Mouse (Mus musculus) layer of hippocampus, adult 9-10 months (tissue): Measurements from ENCODE around the gene Olfr961.

Experiments
- DNase-seq: peaks from one replicate; pipeline ENCODE4 v3.0.0; 2022; ENCODE audit warnings: low spot score

Olfr961 gene

GRCm38 (mm10) chr9:39644785-39645184, at the start of gene Olfr961:
Gene Olfr961, plus strand, starts transcription at chr9:39645085.
- no peak for DNase-seq

GRCm38 (mm10) chr9:39602536-39603332, 42.2 kb upstream of the Olfr961 start:
- no peak for DNase-seq

- DNase-seq, result no peak
Observed at GRCm38 (mm10) chr9:39603333-39603845, 41.5 kb upstream of the Olfr961 start.

DNA sequence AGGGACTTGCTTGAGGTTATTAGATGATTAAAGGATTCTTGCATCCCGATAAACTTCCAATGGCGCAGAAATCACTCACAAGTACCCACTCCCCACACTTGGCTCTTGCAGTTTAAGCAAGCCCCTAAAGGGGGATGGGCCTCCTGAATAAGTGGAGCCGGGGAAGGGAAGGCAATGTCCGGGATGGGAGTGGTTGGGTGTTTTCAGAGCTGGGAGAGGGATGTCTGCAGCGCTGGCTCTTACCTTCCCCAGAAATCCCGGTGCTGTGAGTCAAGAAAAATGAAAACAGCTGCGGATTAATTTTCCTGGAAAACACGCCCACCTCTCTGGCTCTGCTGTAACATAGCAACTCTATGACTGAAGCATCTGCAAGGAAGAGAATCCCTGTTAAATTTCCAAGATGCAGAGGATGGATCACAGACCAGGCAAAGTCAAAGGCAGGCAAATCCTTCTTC, 40.9 kb upstream of the Olfr961 start, which contains the start of gene AW551984:
AW551984 (minus strand) TSS at position 405 of the 455 bp plus-strand sequence.
- DNase-seq, result no peak

- DNase-seq, result no peak
Observed at GRCm38 (mm10) chr9:39608497-39608896, 36.4 kb upstream of the Olfr961 start.

- DNase-seq, result no peak
Observed at GRCm38 (mm10) chr9:39610355-39610754, 34.5 kb upstream of the Olfr961 start, which contains the start of gene Olfr148. Gene Olfr148, plus strand, starts transcription at chr9:39610655.

DNA sequence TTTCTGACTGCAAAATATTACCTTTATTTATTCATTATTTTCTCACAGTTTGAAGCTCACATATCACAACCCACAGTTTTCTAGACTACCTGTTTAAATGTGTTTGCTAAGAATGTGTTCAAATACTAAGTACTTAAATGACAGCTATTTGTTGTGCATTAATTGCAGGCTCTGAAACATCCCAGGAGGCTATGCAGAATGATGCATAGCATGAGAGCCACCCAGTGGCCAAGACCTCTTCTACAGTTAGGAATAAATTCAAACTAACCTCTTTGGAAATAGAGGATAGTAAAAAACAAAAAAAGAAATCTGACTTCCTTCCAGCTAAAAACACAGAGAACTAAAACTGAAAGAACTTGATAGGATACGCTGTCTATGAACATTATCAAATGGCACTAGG, 32.9 kb upstream of the Olfr961 start:
- DNase-seq, result no peak

DNA sequence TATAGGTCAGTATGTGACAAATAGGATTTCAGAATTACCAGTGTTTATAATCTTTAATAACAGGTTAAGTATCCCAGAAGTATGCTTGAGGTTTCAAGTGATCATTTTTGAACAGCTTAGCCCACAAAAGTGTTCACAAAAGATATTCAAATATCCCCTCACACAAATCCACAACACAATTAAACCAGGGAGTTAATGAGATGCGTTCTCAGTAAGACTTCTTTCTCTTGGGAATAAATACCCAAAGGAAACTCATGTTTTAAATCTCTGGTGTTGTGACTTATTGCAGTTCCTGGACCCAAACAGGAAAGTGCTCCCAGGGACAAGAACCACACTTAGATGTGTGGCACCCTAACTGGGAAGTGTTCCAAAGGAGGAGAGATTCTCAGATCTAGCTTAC, 23.8 kb upstream of the Olfr961 start, which contains the start of gene Olfr960:
Olfr960 (plus strand) TSS at position 301 of the 400 bp plus-strand sequence.
- no peak for DNase-seq

- no peak for DNase-seq
Observed at GRCm38 (mm10) chr9:39623783-39624182, 21.1 kb upstream of the Olfr961 start.

DNA sequence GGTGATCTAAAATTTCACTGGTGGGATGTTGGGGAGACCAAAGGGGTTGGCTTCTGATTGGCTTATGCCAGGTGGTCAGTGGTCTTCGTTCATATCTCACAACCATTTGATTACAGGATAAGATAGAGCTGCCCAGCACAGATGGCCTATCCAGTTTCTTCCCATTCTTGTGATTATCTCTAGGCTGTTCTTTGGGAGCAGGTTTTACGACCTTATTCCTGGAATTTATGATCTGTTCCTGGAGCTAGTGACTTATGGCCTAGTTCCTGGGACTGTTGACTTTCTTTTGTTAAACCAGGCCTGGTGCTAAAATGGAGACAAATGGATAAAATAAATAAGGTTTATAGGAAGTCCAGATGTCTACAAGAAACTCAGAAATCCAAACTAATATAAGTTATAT, 20.2 kb upstream of the Olfr961 start:
- DNase-seq, result no peak

DNA sequence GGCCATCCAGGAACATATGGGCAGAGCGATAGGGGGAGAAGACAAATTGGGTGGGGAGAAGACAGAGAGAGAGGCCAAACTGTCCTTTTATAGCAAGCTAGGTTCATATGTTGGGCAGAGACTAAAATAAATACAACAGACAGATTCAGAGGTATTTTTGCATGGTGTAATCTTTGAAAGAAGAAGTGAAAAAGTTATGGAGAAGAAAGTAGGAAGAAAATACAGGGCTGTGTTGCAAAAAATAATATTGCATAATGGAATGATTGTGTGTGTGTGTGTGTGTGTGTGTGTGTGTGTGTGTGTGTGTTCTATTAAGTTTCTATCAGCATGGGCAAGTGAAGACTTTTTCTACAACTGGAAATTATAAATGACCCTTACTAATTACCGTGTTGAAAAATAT, 15.8 kb upstream of the Olfr961 start:
- no peak for DNase-seq

DNA sequence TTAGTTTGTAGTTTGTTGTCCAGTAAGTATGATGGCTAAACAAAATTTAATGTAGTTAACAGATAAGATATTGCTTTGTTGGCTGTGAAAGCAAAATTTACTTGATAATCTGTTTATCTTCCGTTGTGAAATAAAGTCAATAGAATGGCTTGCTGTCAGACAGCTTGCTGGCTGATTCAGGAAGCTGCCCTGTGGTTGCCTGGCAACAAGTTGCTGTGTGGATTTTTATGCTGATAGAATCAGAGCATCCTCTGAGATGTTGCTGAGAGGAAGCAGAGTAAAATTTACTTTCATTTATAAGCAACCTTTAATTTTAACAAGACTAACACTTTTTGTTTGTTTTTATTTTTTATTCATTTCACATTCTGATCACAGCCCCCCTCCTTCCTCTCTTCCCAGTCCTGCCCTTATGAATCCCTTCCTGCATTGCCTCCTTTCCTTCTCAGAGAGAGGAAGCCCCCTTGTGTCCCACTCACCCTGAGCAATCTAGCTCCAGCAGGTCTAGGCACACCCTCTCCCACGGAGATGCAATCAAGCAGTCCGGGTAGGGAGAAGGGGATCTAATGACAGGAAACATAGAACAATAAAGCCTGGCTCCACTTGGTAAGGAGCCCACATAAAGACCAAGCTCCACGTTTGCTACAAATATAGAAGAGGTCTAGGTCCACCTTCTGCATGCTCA, 10.8 kb upstream of the Olfr961 start:
- peak; percentile 18 for DNase-seq

DNA sequence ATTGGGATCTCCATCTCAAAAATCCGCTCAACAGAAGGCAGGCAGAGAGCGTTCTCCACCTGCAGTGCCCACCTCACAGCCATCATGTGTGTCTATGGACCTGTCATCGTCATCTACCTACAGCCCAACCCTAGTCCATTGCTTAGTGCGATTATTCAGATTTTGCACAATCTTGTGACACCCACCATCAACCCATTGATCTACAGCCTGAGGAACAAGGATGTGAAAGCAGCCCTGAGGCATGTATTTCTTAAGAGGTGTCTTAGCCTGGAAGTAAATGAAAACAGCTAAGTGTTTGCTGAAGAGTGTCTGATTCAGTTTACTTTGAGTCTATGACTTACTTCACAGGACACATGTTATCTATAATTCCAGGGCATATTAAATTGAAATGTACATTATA, 2.5 kb downstream of the Olfr961 start:
- no peak for DNase-seq

DNA sequence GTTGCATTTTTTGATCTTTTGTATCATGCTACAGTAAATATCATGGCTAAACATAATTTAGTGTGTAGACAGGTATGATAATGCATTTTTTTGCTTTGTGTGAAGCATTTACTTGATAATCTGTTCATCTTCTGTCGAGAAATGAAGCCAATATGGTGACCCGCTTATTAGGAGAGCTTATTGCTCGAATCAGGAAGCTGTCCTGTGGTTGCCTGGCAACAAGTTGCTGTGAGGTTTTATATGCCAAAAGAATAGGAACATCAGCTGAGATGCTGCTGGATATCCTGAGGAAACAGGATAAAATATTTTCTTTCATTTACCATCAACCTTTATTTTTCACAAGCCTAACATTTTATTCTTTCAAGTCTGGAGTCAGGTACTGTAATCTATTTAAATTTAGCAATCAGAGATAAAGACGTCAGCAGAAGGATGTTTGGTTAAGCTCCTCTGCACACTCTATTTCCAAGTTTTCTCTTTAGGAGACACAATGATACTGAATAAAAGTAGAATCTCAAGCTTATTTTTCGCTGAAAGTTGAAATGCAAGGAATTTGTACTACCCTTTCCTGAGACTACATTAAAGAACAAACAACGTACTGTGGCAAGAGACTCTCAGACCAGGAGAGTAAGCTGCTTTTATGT, 10.0 kb downstream of the Olfr961 start:
- peak; percentile 20 for DNase-seq

DNA sequence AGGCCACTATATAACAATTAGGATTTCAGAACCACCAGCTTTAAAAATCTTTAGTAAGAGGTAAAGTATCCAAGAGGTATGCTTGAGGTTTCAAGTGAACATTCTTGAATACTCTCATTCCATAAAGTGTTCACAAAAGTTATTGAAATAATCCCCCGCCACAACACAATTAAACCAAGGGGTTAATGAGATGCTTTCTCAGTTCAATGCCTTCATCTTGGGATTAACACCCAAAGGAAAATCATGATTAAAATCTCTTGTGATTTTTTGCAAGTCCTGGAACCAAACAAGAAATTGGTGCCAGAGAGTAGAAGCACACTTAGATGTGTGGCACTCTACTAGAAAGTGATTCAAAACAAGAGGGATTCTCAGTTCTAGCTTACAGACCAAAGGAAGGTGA, 22.0 kb downstream of the Olfr961 start, which contains the start of gene Olfr963:
Olfr963 (plus strand) TSS at position 301 of the 400 bp plus-strand sequence.
- no peak for DNase-seq

DNA sequence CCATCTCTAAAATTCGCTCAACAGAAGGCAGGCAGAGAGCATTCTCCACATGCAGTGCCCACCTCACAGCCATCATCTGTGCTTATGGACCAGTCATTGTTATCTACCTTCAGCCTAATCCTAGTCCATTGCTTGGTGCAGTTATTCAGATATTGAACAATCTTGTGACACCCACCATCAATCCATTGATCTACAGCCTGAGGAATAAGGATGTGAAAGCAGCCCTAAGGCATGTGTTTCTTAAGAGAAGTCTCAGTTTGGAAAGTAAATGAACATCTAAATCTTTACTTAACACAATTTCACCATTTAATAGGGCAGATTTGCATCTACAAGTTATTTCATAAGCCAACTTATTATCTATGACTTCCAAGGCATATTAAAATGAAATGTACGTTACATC, 24.8 kb downstream of the Olfr961 start:
- no peak for DNase-seq

- DNase-seq, result no peak
Observed at GRCm38 (mm10) chr9:39674820-39675219, 29.9 kb downstream of the Olfr961 start.

DNA sequence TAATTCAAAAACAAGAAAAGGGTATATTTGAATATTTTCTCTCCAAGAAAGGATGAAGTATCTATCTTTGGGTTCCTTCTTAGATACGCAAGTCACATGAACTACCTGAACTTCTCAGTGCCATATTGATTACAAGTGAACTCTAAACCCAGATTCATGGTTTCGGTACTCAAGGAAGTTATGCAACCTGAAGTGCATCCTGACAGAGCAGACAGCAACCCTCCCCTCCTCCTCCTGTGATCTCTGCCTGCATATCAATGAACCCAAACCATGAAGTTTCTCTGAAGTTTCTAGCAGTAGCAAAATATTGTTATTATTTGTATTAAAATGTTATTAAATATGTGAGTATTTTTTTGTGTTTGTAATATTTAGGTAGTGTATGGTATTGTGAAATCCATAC, 33.7 kb downstream of the Olfr961 start:
- no peak for DNase-seq

DNA sequence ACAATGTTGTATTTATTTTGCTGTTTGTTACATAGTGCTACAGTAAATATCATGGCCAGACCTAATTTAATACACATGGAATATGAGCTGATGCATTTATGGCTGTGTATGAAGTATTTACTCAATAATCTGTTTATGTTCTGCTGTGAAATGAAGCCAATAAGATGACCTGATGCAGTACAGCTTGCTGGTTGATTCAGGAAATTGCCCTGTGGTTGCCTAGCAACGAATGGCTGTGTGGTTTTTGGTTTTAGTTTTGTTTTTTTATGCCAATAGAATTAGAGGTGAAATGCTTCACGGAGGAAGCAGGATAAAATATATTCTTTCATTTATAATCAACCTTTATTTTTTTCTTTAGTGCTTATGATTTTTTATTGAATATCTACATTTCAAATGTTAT, 34.4 kb downstream of the Olfr961 start:
- no peak for DNase-seq
